Mouse (Mus musculus): ENCODE measurements around the gene Gmppa.

DNA sequence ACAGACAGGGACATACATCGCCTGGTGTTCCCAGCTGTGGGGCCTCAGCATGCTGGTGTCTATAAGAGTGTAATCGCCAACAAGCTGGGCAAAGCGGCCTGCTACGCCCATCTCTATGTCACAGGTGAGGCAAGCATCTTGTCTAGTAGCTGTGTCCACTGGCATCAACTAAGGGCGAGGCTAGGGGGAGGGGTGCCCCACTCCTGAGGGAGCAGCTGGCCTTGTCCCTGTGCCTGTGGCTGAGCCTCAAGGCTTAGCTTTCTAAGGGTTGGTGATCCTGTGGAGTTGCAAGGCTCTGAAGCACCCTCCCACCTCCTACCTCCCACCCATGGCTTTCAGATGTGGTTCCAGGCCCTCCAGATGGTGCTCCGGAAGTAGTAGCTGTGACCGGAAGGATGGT, 25.8 kb upstream of the Gmppa start:
- TF ChIP-seq POLR2A (IDR thresholded peaks at IDR 0.05; ENCODE audit: low read depth, low read length): no peak
- TF ChIP-seq CTCF (conservative IDR thresholded peaks at IDR 0.05; ENCODE audit: insufficient read depth, insufficient read length, low read depth, low read length): no peak

Measured in kidney, adult 2 months (tissue).